Mouse (Mus musculus): ENCODE results near the gene Zfp330. TPM values are rescaled to one million over a fixed set of nuclear protein-coding genes. Genes with fewer than 3 reads are reported as not detected.

Gene Zfp330
- not detected in 2 replicates for polyA plus RNA-seq (2012; ENCODE audit: insufficient read depth, insufficient read length, low replicate concordance, missing spikeins)

DNA sequence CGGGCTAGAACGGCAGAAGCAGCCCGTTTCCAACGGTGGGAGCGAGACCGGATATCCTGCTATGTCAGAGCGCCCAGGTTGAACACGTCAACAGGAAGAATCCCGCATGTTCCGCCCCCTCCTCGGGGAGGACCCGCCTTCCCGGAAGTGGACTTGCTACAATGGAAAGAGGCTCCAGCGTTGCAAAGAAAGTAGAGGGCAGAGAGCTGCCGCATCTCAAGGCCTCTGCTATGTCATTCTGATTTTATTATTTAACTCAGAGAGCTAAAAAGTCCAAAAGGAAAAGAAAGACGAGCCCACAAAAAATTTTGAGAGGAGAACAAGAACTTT, at the start of gene Zfp330:
Zfp330 (minus strand) TSS at position 68 of the 330 bp plus-strand sequence.
- WGBS = 0% methylated on average over 16 of the region's 16 CpGs
- H3K4me3 ChIP-seq (ENCODE audit: insufficient read depth, low read depth, low read length) = peak within 1 kb of the TSS; percentile 93
- peaks cover 7% of the 10 kb centered on the region; the same call in 1 of the 2 replicates for H3K4me1 ChIP-seq (ENCODE audit: control insufficient read depth, insufficient read depth, low read length)
- peak; percentile 55; the same call in 1 of the 2 replicates for TF ChIP-seq POLR2A (IDR thresholded peaks at IDR 0.05; ENCODE audit: insufficient read depth, low read depth, low read length)
- TF ChIP-seq CTCF (IDR thresholded peaks at IDR 0.05; ENCODE audit: insufficient read depth, low read depth, low read length) = no peak
- H3K27ac ChIP-seq (ENCODE audit: insufficient read depth, low read depth, low read length) = peak within 1 kb of the TSS; percentile 56

DNA sequence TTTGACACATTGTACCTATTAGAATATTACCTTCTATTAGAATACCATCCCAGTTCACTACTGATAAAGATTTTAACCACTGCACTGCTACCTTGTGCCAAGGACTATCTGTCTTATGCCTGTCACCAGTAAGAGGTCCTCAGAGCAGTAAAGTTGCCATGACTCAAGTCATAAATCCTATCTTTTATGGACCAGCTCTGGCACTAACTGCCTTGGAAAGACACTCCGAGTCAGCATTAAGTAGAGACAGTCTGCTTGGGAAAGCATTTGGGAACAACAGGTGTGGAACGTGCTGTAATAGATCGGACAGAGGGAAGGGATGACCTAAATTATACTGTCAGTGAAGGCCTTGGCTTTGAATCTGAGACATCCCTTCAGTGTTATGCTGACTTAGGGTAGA, 4.0 kb upstream of the Zfp330 start:
- 94% methylated on average over 3 of the region's 3 CpGs for WGBS
- Histone ChIP-seq H3K4me3 (ENCODE audit: insufficient read depth, low read depth, low read length) (no peak overlapping the region), H3K27ac (ENCODE audit: insufficient read depth, low read depth, low read length) (no peak overlapping the region), H3K4me1 (ENCODE audit: control insufficient read depth, insufficient read depth, low read length) (peaks cover 2% of the 10 kb centered on the region; the same call in 1 of the 2 replicates)
- no peak for TF ChIP-seq POLR2A (IDR thresholded peaks at IDR 0.05; ENCODE audit: insufficient read depth, low read depth, low read length)
- no peak for TF ChIP-seq CTCF (IDR thresholded peaks at IDR 0.05; ENCODE audit: insufficient read depth, low read depth, low read length)

DNA sequence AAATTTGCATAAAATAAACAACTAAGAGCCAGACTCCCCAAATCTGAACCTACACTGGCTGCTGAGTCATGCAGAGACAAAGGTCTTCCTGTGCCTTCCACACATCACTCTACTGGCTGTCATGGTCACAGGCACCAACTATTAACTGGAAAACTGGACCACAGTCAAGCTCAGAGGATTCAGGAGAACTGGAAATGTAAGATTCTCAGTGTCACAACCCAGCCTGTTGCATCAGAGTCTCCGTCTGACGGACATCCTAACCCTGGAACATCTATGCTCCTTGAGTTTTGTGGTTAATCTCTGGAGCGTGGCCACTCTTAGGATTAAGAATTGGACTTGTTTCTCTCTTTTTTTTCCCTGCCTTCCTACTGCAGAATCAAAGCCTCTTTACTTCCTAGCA, 3.4 kb upstream of the Zfp330 start:
- TF ChIP-seq POLR2A (IDR thresholded peaks at IDR 0.05; ENCODE audit: insufficient read depth, low read depth, low read length) (no peak), CTCF (IDR thresholded peaks at IDR 0.05; ENCODE audit: insufficient read depth, low read depth, low read length) (no peak)
- 65% methylated on average over 3 of the region's 3 CpGs for WGBS
- Histone ChIP-seq H3K4me3 (ENCODE audit: insufficient read depth, low read depth, low read length) (no peak overlapping the region), H3K27ac (ENCODE audit: insufficient read depth, low read depth, low read length) (no peak overlapping the region), H3K4me1 (ENCODE audit: control insufficient read depth, insufficient read depth, low read length) (peaks cover 5% of the 10 kb centered on the region; the same call in 1 of the 2 replicates)

DNA sequence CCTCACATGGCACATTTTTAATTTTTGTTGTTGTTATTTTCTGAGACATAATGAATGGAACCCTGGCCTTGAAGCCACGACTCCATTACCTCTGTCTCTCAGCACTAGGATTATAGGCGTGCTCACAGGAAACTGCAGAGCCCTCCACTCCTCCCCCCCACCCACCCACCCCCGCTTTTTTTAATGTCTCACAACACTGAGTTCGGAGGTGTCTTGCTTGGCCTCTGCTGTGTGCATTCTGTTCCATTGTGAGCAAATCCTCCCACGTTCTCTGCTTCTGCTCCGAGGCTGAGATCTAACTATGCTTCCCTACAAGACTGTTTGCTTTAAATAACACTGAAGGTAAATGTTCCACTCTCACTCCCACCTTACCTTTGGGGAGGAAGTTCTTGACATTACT, 522 bp upstream of the Zfp330 start:
- peak overlapping the region; percentile 56; the same call in 1 of the 2 replicates for H3K27ac ChIP-seq (ENCODE audit: insufficient read depth, low read depth, low read length)

DNA sequence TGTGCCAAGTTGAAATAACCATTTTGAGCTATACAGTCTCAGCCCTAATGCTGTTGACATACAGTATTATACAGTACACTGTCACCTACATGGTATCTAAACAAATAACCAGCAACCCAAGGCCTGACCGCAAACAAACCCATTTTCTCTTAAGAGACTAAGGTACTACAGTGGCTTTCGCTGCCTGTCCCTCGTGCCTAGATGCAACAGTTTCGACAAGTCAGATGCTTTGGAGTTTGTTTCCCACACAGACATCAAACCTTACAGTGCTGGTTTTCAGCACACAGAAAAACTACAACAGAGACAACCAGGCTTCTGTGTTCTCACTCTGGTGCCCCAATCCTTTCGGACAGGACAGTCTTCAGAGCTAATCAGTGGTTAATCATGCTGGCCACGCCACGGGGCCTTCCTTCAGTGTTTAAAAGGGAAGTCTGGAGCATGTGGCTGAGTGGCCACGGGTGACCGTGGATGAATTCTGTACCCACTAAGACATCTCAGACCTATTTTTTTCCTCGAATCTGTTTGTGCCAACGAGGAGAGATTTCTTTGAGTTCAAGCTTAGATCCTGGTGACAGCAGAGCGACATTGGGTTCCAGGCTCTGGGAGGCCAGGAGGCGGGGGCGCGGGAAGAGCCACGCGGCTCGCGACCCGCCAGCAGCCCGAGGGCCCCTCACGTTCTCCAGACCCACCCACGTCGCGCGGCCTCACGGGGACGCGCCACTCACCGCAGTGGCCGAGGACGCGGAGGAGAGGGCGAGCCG, 448 bp downstream of the Zfp330 start:
- peaks cover 7% of the 10 kb centered on the region; the same call in 1 of the 2 replicates for H3K4me1 ChIP-seq (ENCODE audit: control insufficient read depth, insufficient read depth, low read length)
- 3% methylated on average over 35 of the region's 35 CpGs for WGBS
- H3K4me3 ChIP-seq (ENCODE audit: insufficient read depth, low read depth, low read length) = peak overlapping the region; percentile 93
- no peak for TF ChIP-seq CTCF (IDR thresholded peaks at IDR 0.05; ENCODE audit: insufficient read depth, low read depth, low read length)
- TF ChIP-seq POLR2A (IDR thresholded peaks at IDR 0.05; ENCODE audit: insufficient read depth, low read depth, low read length) = no peak
- peak overlapping the region; percentile 56 for H3K27ac ChIP-seq (ENCODE audit: insufficient read depth, low read depth, low read length)

More for the DNA sequence above, 522 bp upstream of the Zfp330 start:
- Histone ChIP-seq H3K4me1 (ENCODE audit: control insufficient read depth, insufficient read depth, low read length) (peaks cover 7% of the 10 kb centered on the region; the same call in 1 of the 2 replicates), H3K4me3 (ENCODE audit: insufficient read depth, low read depth, low read length) (no peak overlapping the region)
- TF ChIP-seq POLR2A (IDR thresholded peaks at IDR 0.05; ENCODE audit: insufficient read depth, low read depth, low read length) (no peak), CTCF (IDR thresholded peaks at IDR 0.05; ENCODE audit: insufficient read depth, low read depth, low read length) (no peak)
- whole genome bisulfite sequencing = 18% methylated on average over 6 of the region's 6 CpGs

DNA sequence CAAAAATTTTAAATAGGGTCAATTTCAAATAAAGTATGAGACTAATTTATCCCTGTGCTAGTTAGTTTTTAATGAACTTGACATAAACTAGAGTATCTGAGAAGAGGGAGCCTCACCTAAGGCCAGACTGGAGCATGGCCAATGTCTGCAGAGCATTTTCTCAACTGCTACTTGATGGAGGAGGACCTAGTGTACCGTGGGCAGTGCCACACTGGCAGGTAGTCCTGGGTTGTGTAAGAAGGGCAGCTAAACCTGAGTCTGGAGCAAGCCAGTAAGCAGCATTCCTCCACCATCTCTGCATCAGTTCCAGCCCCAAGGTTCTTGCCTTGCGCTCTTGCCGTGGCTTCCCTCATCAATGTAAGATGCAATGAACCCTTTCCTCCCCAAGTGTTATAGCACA, 3.1 kb downstream of the Zfp330 start:
- peaks cover 7% of the 10 kb centered on the region; the same call in 1 of the 2 replicates for H3K4me1 ChIP-seq (ENCODE audit: control insufficient read depth, insufficient read depth, low read length)
- TF ChIP-seq POLR2A (IDR thresholded peaks at IDR 0.05; ENCODE audit: insufficient read depth, low read depth, low read length) = no peak
- TF ChIP-seq CTCF (IDR thresholded peaks at IDR 0.05; ENCODE audit: insufficient read depth, low read depth, low read length) = no peak
- no peak overlapping the region for H3K4me3 ChIP-seq (ENCODE audit: insufficient read depth, low read depth, low read length)
- no peak overlapping the region for H3K27ac ChIP-seq (ENCODE audit: insufficient read depth, low read depth, low read length)
- 90% methylated on average over 3 of the region's 3 CpGs for WGBS

DNA sequence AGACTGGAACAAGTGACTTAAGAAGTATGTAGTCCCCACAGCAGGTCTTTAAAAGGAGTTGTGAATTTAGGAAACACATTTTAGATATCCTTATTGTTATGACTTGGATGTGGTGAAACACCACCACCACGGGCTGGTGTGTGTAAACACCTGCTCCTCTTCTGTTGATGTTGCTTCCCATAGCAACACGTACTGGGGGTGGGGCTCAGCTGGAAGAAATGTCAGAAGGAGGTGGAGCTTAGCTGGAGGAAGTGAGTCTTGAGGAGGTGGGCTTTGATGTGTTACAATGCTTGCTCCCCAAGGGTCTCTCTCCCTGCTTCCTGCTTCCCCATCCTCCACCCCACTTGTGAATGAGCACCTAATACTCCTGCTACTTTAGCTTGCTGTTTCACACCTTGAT, 14.9 kb downstream of the Zfp330 start:
- no peak overlapping the region for H3K4me3 ChIP-seq (ENCODE audit: insufficient read depth, low read depth, low read length)
- WGBS = 32% methylated on average over 2 of the region's 2 CpGs
- no peak overlapping the region for H3K27ac ChIP-seq (ENCODE audit: insufficient read depth, low read depth, low read length)
- no peak for TF ChIP-seq CTCF (IDR thresholded peaks at IDR 0.05; ENCODE audit: insufficient read depth, low read depth, low read length)
- no peak for TF ChIP-seq POLR2A (IDR thresholded peaks at IDR 0.05; ENCODE audit: insufficient read depth, low read depth, low read length)
- H3K4me1 ChIP-seq (ENCODE audit: control insufficient read depth, insufficient read depth, low read length) = no peaks in the 10 kb centered on the region

DNA sequence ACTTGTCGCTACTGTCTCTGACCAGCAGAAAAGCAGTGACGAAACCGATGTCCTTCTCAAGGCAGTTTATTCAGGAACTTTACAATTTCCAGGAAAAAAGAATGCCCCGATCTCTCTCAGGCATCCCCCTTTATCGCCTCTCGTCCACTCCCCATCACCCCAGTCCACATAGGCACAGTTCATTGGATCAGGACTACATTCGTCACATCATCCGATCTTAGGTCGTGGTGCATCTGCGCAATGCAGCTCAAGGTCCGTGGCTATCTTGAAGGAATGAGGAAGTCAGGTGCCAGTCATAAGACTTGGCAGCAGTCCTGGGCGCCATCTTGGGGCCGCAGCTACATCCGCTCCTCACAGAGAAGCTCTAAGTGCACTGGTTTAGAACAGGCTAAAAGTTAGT, 19.0 kb downstream of the Zfp330 start:
- Histone ChIP-seq H3K4me3 (ENCODE audit: insufficient read depth, low read depth, low read length) (no peak overlapping the region), H3K4me1 (ENCODE audit: control insufficient read depth, insufficient read depth, low read length) (no peaks in the 10 kb centered on the region), H3K27ac (ENCODE audit: insufficient read depth, low read depth, low read length) (no peak overlapping the region)
- no peak for TF ChIP-seq CTCF (IDR thresholded peaks at IDR 0.05; ENCODE audit: insufficient read depth, low read depth, low read length)
- no peak for TF ChIP-seq POLR2A (IDR thresholded peaks at IDR 0.05; ENCODE audit: insufficient read depth, low read depth, low read length)
- 94% methylated on average over 14 of the region's 14 CpGs for WGBS

DNA sequence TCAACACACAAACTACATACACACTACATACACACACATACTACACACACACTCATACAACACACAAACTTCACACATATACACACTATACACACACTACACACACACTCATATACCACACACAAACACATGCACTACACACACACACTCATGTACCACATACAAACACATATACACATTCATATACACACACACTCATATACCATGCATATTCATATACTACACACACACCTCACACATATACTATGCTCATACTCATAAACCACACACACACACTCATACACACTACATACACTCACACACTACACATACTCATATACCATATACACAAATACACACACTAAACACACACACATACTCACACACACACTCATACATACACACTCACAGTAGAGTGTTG, 27.3 kb downstream of the Zfp330 start:
- Histone ChIP-seq H3K4me1 (ENCODE audit: control insufficient read depth, insufficient read depth, low read length) (no peaks in the 10 kb centered on the region), H3K27ac (ENCODE audit: insufficient read depth, low read depth, low read length) (no peak overlapping the region), H3K4me3 (ENCODE audit: insufficient read depth, low read depth, low read length) (no peak overlapping the region)
- TF ChIP-seq POLR2A (IDR thresholded peaks at IDR 0.05; ENCODE audit: insufficient read depth, low read depth, low read length) = no peak
- TF ChIP-seq CTCF (IDR thresholded peaks at IDR 0.05; ENCODE audit: insufficient read depth, low read depth, low read length) = no peak
